Mouse (Mus musculus) ES-E14 (cell line): ENCODE results near the gene Sh3pxd2b.

Source experiments
- HCFC1 ChIP-seq: IDR thresholded peaks from 2 replicates; pipeline ENCODE4 v1.6.1; 2012; ENCODE audit warnings: low read length, inconsistent platforms, borderline replicate concordance; ENCODE audit not compliant: insufficient read depth
- ZNF384 ChIP-seq: IDR thresholded peaks from 2 replicates; pipeline ENCODE4 v1.6.1; 2012; ENCODE audit warnings: low read depth, low read length, inconsistent platforms

GRCm38 (mm10) chr11:32298532-32298918, 49.1 kb upstream of the Sh3pxd2b start:
- no peak for TF ChIP-seq ZNF384
- no peak for TF ChIP-seq HCFC1
